Mouse (Mus musculus): Measurements from ENCODE around the gene Tmco3.

- TF ChIP-seq POLR2A (IDR thresholded peaks at IDR 0.05; ENCODE audit: low read depth, low read length) (no peak), CTCF (IDR thresholded peaks at IDR 0.05; ENCODE audit: extremely low read depth, insufficient read length, insufficient replicate concordance, low read depth, low read length) (no peak)
Measured at GRCm38 (mm10) chr8:13352601-13353000, 64.6 kb downstream of the Tmco3 start.
